Mouse (Mus musculus): ENCODE data around the gene Ttc39d. TPM values are rescaled to one million over a fixed set of nuclear protein-coding genes. Genes with fewer than 3 reads are reported as not detected.
"Not testable (repeated sequence)": the region's sequence is repeated elsewhere in the genome, so short reads cannot be mapped to it uniquely, and the experiment has no call there.

Gene Ttc39d
- total RNA-seq, 2 experiments from 2014 or later, result 0.15 TPM; not detected in 1

DNA sequence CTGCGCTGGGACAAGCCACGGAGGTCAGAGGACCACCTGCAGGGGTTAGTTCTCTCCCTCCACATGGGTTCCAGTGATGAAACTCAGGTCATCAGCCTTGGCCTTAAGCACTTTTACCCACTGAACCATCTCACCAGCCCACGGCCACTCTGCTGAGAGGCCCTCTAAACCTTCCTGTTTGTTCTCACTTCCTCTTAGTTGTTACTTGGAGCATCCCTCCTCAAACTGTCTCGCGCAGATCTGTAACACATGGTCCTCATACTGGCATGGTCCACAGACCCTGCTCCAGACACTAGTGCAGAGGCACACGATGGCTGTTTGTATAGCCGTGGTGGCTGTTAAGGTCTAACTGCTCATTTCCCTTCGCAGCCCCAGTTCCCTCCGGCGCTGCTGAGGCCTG lies 23.6 kb upstream of the Ttc39d start:
- ATAC-seq (ENCODE audit: poor library complexity, severe bottlenecking), result peak; percentile 33

DNA sequence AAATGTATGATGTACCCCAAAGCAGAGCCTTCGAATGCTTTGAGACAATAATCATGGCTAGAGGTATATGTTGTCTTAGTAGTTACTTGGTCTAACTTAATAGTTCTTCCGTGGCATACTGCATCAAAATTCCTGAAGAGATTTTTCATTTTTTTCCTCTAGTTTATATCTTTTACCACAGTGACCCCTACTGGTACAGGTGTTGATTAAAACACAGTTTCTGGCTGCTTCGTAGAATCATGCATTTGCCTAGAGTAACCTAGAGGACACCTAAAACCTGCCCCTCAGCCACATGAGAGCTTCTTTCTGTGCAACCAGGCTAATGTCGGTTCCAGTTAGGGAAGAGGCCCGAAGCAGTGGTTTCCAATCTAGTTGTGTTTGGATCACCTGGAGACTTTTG lies 14.2 kb upstream of the Ttc39d start:
- ATAC-seq (ENCODE audit: poor library complexity, severe bottlenecking), result no peak

DNA sequence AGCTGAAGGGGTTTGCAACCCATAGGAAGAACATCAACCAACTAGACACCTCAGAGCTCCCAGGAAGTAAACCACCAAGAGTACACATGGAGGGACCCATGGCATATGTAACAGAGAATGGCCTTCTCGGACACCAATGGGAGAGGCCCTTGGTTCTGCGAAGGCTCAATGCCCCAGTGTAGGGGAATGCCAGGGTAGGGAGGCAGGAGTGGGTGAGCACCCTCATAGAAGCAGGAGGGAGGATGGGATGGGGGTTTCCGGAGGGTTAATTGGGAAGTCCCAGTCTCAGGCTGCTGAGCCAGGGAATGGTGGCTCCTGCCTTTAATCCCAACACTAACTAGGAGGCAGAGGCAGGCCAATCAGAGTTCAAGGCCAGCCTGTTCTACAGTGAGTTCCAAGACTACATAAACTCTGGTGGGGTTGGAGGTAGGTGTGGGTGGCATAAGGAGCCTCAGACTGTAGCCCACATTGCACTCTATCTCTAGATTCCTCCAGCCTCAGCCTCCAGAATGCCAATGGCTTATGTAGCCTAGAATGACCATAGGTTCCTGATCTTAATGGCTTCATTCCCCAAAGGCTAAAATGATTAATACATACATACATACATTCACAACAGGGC lies 8.0 kb upstream of the Ttc39d start:
- ATAC-seq (ENCODE audit: poor library complexity, severe bottlenecking), result no peak

DNA sequence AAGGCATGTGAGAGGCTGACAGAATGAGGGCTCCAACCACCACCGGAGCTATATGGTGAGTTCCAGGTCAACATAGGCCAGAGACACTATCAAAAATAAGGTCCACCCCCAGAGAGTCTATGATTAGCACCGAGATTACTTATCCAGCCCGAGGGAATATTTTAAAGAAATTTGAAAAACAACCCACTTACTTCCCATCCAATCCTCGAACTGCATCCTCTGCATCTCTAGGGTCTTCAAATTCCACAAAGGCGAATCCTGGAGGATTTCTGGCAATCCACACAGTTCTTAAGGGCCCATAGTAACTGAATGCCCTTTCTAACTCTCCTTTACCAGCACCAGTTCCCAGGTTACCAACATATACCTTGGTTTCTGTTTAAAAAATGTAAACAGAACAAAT lies 1.6 kb upstream of the Ttc39d start:
- no peak for ATAC-seq (ENCODE audit: poor library complexity, severe bottlenecking)

DNA sequence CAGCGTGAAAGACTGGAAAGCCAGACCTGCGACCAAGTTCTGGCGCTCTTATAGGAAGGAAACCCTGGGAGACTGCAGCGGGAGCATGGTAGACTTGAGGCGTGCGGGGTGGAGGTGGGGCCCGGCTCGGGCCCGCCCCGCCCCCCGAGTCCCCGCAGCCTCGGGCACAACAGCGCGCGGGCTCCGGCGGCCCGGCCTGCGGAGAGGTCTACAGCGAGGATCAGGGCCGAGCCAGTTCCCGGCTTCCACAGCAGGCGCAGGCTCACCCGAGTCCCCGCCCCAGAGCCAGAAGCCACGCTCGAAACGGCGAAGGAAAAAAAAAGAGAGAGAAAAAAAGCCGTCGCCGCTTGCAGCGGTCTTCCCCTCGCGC lies 974 bp upstream of the Ttc39d start:
- peak; percentile 21 for ATAC-seq (ENCODE audit: poor library complexity, severe bottlenecking)

DNA sequence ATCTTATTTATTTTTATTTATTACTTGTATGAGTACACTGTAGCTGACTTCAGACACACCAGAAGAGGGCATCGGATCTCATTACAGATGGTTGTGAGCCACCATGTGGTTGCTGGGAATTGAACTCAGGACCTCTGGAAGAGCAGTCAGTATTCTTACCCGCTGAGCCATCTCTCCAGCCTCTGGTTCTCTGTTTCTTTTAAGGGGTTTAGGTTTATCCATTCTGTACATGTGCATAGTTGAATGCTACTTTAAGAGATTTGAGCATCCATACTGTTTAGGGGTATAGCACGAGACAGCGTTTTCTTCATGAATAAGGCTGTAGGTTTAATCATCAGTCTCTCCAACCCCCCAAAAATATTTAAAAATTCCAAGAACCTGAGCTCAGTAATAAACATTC lies 6.7 kb downstream of the Ttc39d start:
- not testable (repeated sequence) for ATAC-seq (ENCODE audit: poor library complexity, severe bottlenecking)

DNA sequence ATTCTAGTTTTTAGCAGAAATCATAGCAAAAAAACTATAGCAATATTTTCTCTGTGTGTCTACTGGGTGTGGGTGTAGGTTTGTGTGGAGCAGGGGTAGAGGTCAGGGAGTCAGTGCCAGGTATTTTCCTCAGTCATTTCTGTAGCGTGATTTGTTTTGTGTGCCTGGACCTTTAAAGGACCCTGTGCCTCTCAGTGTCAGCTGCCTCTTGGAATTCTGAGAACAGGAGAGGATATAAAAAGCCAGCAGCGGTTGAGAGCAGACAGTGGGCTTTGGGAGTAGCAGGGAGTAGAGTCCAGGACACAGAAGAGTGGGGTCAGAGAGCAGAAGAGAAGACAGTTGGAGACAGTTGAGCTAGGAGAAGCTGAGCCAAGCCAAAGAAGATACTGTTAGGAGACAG lies 12.9 kb downstream of the Ttc39d start:
- ATAC-seq (ENCODE audit: poor library complexity, severe bottlenecking), result no peak

DNA sequence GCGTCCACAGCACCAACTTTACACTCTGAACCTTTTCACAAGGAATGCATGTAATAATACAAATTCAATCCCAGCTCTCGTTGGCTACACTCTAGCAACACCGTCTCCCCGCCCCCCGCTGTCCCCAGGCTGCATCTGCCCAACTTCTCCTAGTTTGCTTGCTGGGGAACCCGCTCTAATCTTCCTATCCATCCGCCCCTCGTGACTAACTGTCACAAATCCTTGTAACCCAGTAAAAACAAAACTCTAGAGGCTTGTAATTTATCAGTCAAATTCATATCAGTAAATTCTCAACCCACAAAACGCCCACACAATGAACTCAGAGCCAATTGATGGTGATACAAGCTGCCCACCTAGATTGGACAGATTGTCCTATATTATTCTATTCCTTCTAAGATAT lies 13.9 kb downstream of the Ttc39d start:
- no peak for ATAC-seq (ENCODE audit: poor library complexity, severe bottlenecking)

DNA sequence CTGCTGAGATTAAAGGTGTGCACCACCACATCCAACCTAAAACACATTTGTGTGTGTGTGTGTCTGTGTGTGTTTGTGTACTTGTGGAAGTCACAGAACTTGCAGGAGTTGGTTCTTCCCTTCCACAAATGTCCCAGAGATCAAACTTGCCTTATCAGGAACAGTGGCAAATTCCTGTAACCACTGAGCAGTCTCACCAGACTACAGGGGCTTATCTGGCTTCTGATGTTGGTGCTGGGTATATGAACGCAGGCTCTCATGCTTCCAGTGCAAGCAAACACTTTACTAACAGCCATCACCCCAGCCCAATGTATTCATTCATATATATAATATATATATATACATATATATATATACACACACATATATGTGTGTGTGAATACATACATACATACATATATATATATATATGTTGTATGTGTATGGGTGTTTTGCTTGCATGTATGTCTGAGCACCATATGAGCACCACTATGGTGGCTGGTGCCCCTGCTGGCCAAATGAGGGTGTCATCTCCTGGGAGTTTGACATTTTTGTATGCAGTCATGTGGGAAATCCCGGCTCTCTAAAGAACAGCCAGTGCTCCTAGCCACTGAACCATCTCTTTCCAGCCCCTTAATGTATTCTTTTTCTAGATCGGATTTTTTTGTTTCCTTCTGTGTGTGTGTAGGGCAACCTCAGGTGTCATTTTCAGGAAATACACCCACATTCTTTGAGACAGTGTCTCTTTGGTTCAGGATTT lies 14.8 kb downstream of the Ttc39d start:
- peak; percentile 34; the same call in 1 of the 2 replicates for ATAC-seq (ENCODE audit: poor library complexity, severe bottlenecking)

DNA sequence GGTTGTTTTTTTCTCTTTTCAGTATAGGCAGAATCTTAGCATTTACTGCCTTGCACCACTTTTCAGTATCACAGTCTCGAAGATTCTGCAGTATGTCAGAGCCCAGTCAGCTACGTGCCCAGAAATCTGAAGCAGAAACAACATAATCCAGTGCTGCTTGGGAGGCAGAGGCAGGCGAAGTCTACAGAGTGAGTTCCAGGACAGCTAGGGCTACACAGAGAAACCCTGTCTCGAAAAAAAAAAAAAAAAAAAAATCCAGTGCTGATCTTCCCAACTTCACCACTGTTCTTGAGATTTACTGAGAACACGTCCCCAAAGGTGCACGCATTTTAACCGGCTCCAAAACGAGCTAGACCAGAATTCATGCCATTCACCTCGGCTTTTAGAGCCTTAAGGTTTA lies 16.6 kb downstream of the Ttc39d start:
- ATAC-seq (ENCODE audit: poor library complexity, severe bottlenecking), result peak; percentile 20

DNA sequence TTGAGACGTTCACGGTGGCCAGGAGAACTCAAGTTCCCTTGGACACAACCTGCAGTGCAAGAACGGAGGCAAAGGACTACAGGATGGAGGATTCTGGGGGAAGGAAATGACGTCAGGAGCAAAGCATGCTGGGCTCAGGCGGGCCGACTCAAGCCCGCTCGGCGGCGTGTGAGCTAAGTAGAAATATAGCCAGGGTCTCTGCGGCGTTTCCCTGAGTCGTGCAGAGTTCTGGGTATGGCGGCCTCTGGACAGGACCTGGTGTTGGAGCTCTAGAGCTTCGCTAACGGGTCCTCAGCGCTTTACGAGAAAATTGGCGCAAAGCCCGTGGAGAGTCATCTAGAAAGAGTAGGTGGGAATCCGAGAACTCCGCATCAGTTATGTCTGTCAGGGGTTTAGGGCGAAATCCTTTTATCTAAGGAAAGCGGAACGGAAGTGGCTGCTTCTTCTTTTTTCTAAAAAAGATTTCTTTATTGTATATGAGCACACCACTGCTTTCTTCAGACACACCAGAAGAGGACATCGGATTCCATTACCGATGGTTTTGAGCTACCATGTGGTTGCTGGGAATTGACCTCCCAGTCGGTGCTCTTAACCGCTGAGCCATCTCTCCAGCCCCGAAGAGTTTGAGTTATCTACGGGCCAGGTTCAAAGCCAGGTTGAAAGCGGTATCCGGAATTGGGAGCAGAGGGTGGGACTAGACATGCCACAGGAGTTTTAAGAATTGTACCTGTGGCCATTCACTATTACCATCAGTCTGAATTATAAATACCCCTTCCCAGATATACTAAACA lies 17.3 kb downstream of the Ttc39d start, which contains the start of gene Gemin6:
TSS of gene Gemin6 (plus strand) at position 116 of the 791 bp plus-strand sequence.
- ATAC-seq (ENCODE audit: poor library complexity, severe bottlenecking), result peak; percentile 100

DNA sequence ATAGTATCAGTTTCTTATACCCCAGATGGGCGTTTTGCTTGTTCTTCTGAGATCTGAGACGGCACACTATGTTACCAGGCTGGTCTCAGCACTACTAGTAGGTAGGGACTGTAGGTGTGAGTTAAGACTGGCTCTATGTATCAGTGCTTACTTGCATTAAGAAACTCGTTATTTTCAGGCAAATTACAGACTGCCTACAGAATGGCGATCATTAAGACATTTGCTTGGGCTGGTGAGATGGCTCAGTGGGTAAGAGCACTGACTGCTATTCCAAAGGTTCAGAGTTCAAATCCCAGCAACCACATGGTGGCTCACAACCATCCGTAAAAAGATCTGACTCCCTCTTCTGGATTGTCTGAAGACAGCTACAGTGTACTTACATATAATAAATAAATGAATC lies 17.9 kb downstream of the Ttc39d start:
- ATAC-seq (ENCODE audit: poor library complexity, severe bottlenecking), result not testable (repeated sequence)

DNA sequence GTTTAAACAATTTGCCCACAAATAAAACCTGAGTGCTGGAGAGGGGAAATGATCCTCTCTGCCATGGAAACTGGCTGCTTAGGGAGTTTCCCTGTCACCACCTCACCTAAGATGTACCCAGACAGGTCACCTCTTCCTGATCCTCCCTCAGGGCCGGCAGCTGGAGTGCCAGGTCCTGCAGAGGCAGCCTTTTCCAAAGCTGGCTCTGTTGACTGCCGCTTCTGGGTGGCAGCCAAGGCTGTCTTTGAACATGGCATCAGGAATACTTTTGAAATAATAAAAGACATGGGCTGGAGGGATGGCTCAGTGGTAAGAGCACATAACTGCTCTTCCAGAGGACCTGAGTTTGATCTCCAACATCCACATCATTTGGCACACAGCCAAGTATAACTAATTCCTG lies 22.1 kb downstream of the Ttc39d start:
- ATAC-seq (ENCODE audit: poor library complexity, severe bottlenecking), result no peak

DNA sequence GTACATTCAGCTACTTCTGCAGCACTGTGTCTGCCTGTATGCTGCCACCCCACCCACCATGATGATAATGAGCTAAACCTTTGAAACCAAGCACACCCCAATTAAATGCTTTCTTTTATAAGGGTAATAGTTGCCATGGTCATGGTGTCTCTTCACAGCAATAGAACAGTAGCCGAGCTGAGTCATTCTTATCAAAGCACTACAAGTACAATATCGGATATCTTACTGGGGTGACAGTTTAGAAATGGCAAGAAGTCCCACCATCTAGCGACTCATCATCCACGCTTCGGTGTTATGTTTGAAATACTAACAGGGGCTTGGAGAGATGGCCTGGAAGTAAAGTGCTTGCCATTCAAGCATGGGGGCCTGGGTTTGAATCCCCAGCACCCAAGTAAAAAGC lies 26.6 kb downstream of the Ttc39d start:
- no peak for ATAC-seq (ENCODE audit: poor library complexity, severe bottlenecking)

DNA sequence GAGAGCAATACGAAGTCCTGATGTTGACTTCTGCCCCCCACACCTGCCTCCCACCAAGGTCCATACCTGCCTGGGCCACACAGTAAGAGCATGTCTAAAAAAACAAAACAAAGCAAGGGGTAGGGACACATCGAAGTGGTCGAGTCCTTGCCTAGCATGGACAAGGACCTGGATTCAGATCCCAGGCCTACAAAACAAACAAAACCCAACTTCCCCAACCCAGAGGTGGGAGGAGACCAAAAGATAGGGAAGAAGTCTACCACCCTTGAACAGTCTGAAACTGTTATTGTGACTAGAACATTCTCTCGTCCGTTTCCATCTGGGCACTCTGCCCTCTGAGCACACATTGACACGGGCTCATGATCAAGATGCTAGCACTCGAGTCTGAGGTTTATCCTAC lies 27.1 kb downstream of the Ttc39d start:
- no peak for ATAC-seq (ENCODE audit: poor library complexity, severe bottlenecking)

DNA sequence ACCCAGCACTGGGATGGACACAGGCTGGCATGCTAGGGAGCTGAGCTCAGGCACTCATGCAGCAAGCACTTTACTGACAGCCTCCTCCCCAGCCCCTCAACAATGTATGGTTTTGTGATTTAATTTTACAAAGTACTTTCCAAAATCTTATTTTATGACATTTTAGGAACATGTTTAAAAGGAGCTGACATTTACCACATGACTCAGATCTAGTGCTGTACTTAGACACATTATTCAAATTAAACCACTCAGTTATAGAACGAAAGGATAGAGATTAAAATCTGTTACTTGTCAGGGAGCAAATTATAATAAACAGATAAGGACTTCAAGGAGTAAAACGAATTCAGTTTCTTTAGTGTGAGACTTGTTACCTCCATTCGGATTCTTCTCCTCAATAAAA lies 28.2 kb downstream of the Ttc39d start:
- no peak for ATAC-seq (ENCODE audit: poor library complexity, severe bottlenecking)

DNA sequence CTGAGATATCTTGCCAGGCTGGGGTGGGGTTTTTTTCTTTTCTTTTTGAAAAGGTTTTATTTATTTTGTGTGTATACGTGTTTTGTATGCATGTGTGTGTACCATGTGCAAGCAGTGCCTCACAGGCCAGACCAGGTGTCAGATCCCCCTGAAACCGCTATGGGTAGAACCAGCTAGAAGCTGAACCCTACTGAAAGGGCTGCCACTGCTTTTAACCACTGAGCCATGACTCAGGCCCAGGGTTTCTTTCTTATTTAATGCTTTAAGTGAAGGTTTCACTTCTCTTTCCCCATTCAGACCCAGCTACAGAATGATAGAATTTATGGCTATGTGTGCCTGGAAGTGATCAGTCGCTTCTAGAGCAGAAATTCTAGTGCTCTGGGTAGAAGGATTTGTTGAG lies 29.5 kb downstream of the Ttc39d start:
- ATAC-seq (ENCODE audit: poor library complexity, severe bottlenecking), result peak; percentile 91

DNA sequence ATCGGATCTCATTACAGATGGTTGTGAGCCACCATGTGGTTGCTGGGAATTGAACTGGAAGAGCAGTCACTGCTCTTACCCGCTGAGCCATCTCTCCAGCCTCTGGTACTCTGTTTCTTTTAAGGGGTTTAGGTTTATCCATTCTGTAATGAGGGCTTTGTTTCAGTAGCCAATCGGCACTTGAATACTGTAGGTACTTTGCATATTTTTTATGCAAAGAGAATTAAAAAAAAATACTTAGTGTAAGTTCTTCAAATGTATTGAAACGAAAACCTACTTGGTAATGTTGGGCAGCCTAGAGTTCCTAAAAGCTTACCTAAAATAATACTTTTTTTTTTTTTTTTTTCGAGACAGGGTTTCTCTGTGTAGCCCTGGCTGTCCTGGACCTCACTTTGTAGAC lies 30.2 kb downstream of the Ttc39d start:
- ATAC-seq (ENCODE audit: poor library complexity, severe bottlenecking), result no peak

DNA sequence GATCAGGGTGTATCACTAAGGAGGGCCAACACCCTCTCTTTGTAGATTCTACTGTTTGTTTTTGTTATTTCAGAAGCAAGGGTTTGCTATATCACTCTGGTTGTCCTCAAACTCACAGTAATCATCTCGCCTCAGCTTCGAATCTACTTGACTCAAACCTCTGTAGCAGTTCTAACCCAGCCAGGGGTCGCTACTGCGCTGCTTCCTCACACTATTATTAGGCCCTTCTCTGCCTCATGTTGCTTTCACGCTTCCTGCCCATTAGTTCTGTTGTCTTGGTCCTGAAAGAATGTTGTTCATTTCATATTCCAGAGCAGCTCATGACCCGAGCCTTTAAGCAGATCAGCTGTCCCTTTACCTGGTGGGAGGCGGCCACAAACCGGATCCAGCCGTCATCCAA lies 34.3 kb downstream of the Ttc39d start:
- ATAC-seq (ENCODE audit: poor library complexity, severe bottlenecking), result no peak

DNA sequence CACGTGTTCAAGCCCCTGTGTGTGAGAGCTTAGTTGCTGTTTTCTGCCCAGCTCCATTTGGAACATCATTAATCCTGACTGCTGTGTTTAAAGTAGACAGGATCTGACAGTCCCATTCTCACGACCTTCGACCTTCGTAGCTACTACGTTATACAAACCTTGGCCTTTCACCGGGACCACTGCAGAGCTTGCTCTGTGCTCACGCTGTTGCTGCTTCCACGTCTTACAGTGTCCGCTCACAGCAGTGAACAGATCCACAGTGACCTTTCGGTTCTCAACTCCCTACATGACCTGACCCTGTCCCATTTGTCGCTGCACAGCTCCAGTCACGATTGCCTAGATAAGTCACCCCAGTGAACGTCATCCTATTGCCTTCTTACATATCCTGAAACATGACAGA lies 35.9 kb downstream of the Ttc39d start:
- ATAC-seq (ENCODE audit: poor library complexity, severe bottlenecking), result no peak

DNA sequence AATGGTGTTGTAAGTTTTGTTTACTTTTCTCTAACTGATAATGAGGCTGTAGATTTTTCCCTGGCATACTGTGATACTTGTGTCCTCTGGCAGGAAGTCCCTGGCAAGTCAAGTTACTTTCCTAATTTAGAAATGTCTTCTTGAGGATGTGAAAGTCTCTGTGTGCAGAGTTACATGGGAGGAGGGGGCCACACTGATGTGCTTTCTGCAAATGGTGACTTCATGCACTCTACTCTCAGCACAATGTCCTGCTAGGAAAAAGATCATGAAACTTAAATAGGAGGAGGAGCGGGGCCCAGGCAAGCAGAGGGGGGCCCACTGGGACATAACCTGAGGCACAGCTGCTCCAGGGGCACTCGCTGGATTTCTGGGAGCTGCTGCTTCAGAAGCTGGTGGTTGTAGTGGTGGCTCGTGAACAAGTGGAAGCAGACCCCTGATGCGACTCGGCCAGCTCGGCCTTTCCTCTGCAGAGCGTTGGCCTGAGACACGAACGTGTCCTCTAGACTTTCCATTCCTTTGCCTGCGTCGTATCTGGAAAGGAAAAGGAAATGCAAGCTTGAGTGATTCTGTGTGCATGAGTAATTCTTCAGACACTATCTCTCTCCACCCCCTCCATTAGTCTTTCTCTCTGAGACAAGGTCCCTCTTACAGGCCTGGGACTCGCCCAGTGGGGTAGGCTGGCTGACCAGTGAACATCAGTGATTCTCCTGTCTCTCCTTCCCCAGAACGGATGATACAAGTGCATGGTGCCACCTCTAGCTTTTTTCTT lies 45.7 kb downstream of the Ttc39d start:
- ATAC-seq (ENCODE audit: poor library complexity, severe bottlenecking), result peak; percentile 73

Measured in megakaryocyte, adult 5-6 weeks (primary cell).